ENCODE assay signal across 17 mouse cellular contexts in the genomic region with DNA sequence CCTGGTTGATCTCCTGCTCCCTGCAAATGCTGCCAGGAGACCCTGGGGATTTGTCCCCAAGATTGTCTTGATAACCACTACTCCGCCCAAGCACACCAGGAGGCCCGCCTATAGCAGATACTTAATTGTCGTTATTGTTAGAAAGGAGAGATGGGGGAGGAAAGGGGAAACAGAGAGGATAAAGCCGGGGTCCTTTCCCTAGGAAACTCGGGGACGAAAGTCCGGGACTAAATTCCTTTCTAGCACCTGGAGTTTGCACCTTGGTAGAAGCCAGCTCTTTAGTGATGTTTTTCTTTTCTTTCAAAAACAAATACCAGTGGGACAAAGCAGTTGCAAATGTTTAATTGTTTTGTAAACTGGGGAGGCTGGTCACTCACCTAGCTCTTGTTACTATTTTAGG. TPM values are rescaled to one million over a fixed set of nuclear protein-coding genes. Genes with fewer than 3 reads are reported as not detected.
DNase-seq lines count a peak whose midpoint lies in the region; ATAC-seq and TF ChIP-seq lines count a peak whose summit lies in the region.
"Had no signal": no experiment of that assay in that cellular context is flagged by ENCODE, and none has a peak within 500 bp of the region (broad histone marks: within the 10 kb centered on the region; RNA-seq: fewer than 3 reads in every experiment).

No protein-coding gene starts in this region.

- peak overlapping the region; percentile 43; the same call in 1 of the 2 replicates for H3K4me3 ChIP-seq in E14TG2a.4 (replicated peaks; ENCODE audit: low read length)
- H3K4me3 ChIP-seq in hindbrain, embryonic 14.5 days (replicated peaks; ENCODE audit: low read length) = peak overlapping the region; percentile 30
- H3K4me3 ChIP-seq in limb, embryonic 15.5 days = peak overlapping the region; percentile 55
- H3K4me3 ChIP-seq: liver, embryonic 13.5 days; myocyte had no signal

- peak overlapping the region; percentile 84; the same call in 1 of the 2 replicates for H3K27ac ChIP-seq in hindbrain, embryonic 14.5 days
- H3K27ac ChIP-seq in limb, embryonic 15.5 days = peak overlapping the region; percentile 17; the same call in 1 of the 2 replicates
- H3K27ac ChIP-seq: liver, embryonic 13.5 days had no signal

- peaks cover 69% of the 10 kb centered on the region for H3K4me1 ChIP-seq in E14TG2a.4 (replicated peaks; ENCODE audit: low read depth, low read length)
- H3K4me1 ChIP-seq in hindbrain, embryonic 14.5 days (replicated peaks; ENCODE audit: control insufficient read depth, insufficient read depth, low read length) = no peaks in the 10 kb centered on the region
- peaks cover 56% of the 10 kb centered on the region for H3K4me1 ChIP-seq in limb, embryonic 15.5 days

- TF ChIP-seq CTCF in E14TG2a.4 (conservative IDR thresholded peaks at IDR 0.05; ENCODE audit: low read length) = no peak

- peaks cover 95% of the 10 kb centered on the region for H3K27me3 ChIP-seq in E14TG2a.4 (ENCODE audit: insufficient read depth, low read length)
- peaks cover 82% of the 10 kb centered on the region for H3K27me3 ChIP-seq in hindbrain, embryonic 14.5 days (ENCODE audit: control insufficient read depth, insufficient read depth, low read length)
- peaks cover 91% of the 10 kb centered on the region for H3K27me3 ChIP-seq in limb, embryonic 15.5 days

- peak overlapping the region; percentile 66 for H3K9ac ChIP-seq in hindbrain, embryonic 14.5 days
- H3K9ac ChIP-seq in limb, embryonic 15.5 days = no peak overlapping the region
- H3K9ac ChIP-seq: liver, embryonic 13.5 days had no signal

- no peak for ATAC-seq in hindbrain, embryonic 14.5 days (ENCODE audit: low FRiP score)
- ATAC-seq in limb, embryonic 15.5 days (ENCODE audit: insufficient number of reproducible peaks, low FRiP score, low TSS enrichment, low read depth) = no peak
- ATAC-seq in erythroblast, adult 5-6 weeks (replicated peaks; ENCODE audit: low FRiP score, poor library complexity, severe bottlenecking) = no peak
- ATAC-seq: activated CD4-positive, CD25-positive, alpha-beta regulatory T cell, adult 4 months had no signal

- no peaks in the 10 kb centered on the region for H3K9me3 ChIP-seq in E14TG2a.4 (ENCODE audit: low read length)
- H3K9me3 ChIP-seq in hindbrain, embryonic 14.5 days (ENCODE audit: control insufficient read depth, low read length) = no peaks in the 10 kb centered on the region
- H3K9me3 ChIP-seq in limb, embryonic 15.5 days = no peaks in the 10 kb centered on the region
- H3K9me3 ChIP-seq: liver, embryonic 13.5 days had no signal

- H3K36me3 ChIP-seq in E14TG2a.4 (ENCODE audit: insufficient read depth, low read length) = no peaks in the 10 kb centered on the region
- no peaks in the 10 kb centered on the region for H3K36me3 ChIP-seq in hindbrain, embryonic 14.5 days (replicated peaks; ENCODE audit: control insufficient read depth, insufficient read depth)
- no peaks in the 10 kb centered on the region for H3K36me3 ChIP-seq in limb, embryonic 15.5 days
- H3K36me3 ChIP-seq: liver, embryonic 13.5 days had no signal

- DNase-seq in ES-CJ7 (ENCODE audit: low read depth, low spot score) = peak; percentile 82
- no peak for DNase-seq in hindbrain, embryonic 14.5 days (ENCODE audit: low spot score)
- DNase-seq in thymus, postnatal 4 days = no peak
- DNase-seq in ovary, postnatal 10 days (ENCODE audit: low spot score) = no peak
- DNase-seq: adrenal gland, postnatal 36 days; cerebellum, adult 9-11 months; kidney, adult 8-10 months; liver, embryonic 13.5 days; thymus, adult 2 months had no signal

- 4% methylated on average over 7 of the region's 7 CpGs for WGBS in hindbrain, embryonic 14.5 days
- 21% methylated on average over 7 of the region's 7 CpGs for WGBS in limb, embryonic 15.5 days

- peak overlapping the region; percentile 52 for H3K4me2 ChIP-seq in hindbrain, embryonic 14.5 days (replicated peaks)
- H3K4me2 ChIP-seq in limb, embryonic 15.5 days = 0 out of 2 replicates have a peak overlapping the region, but pooled peaks have one; percentile 5
- H3K4me2 ChIP-seq: liver, embryonic 13.5 days had no signal

RNA-seq across cellular contexts. Expression of a gene that starts 3.0 kb away (rescaled TPM):
- 6.7 and 8.7 TPM in 2 replicates for polyA plus RNA-seq in hindbrain, embryonic 14.5 days (2014; fragmentation: Nextera tagmentation; extraction: Ambion mirVana)
- 2.9 and 4.1 TPM in 2 replicates for polyA plus RNA-seq in limb, embryonic 15.5 days (2015; fragmentation: Nextera tagmentation; extraction: Ambion mirVana)
- total RNA-seq in erythroblast, adult 5-6 weeks (2015; ENCODE audit: low replicate concordance) = not detected in 2 replicates
- total RNA-seq in erythroblast, adult 5-6 weeks (2017; ENCODE audit: low replicate concordance) = not detected in 2 replicates
- total RNA-seq: megakaryocyte progenitor cell, adult 5-6 weeks had no signal
- polyA plus RNA-seq: activated CD4-positive, CD25-positive, alpha-beta regulatory T cell, adult 4 months; liver, embryonic 13.5 days; lung, embryonic 16.5 days; myocyte; stomach, embryonic 14.5 days had no signal
